Mouse (Mus musculus) neutrophil, adult 5-6 weeks (primary cell): Measurements from ENCODE around the gene B3gat3. TPM values are rescaled to one million over a fixed set of nuclear protein-coding genes. Genes with fewer than 3 reads are reported as not detected.
"Not testable (repeated sequence)": the region's sequence is repeated elsewhere in the genome, so short reads cannot be mapped to it uniquely, and the experiment has no call there.

ENCODE experiments used
- ATAC-seq: fragments of 151-379, 151-347 bp; 2 replicates; pipeline ENCODE4 v1.8.0; 2017; ENCODE audit warnings: mild to moderate bottlenecking, moderate TSS enrichment; ENCODE audit not compliant: insufficient number of reproducible peaks, poor library complexity, low FRiP score, severe bottlenecking; ENCODE audit errors: extremely low read depth
- total RNA-seq: library from RNA; stranded (forward); fragments of 200-1000 nt; gene quantifications from 2 replicates; pipeline ENCODE4 v1.2.3, GENCODE M21; 2017

Gene B3gat3
- total RNA-seq, result 46.6 and 47.5 TPM in 2 replicates

DNA sequence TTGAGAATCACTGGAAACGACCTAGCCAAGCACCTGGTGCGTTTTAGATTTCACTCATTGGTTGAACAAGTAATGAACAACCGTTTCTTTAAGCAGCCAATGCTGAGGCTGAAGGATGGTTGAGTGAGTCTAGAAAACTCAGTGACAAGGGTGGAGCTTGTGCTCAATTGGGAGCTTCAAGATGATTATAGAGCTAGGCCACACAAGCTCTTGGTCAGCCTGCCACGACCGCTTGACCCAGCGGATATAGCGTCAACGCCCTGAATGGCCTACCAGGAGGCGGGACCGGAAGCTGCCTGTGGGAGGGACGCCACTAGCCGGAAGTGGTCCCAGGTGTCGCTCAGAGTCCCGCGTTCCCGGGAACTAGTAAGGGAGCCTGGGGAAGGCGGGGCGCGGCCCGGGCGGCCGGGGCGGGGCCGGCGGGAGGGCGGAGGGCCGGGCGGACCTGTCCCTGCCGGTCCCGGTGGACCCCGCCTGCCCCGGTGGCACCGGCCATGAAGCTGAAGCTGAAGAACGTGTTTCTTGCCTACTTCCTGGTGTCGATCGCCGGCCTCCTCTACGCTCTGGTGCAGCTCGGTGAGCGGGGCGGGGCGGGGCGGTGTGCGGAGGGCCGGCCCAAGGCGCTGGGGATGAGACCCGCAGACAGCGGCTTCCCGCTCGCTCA, at the start of gene B3gat3:
B3gat3 (plus strand) TSS at position 302 of the 664 bp plus-strand sequence.
- ATAC-seq, result peak; percentile 88

DNA sequence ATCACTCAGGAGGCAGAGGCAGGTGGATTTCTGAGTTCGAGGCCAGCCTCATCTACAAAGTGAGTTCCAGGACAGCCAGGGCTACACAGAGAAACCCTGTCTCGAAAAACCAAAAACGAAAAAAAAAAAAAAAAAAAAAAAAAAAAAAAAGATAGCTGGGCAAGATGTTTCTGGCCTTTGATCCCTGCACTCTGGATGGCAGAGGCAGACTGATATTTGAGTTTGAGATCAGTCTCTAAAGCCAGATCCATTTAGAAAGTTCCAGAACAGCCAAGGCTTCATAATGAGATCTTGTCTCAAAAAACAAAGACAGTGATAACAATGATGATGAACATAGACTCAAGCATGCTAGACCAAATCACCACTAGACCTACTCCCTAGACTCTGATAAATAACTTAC, 49.8 kb upstream of the B3gat3 start:
- not testable (repeated sequence) for ATAC-seq

DNA sequence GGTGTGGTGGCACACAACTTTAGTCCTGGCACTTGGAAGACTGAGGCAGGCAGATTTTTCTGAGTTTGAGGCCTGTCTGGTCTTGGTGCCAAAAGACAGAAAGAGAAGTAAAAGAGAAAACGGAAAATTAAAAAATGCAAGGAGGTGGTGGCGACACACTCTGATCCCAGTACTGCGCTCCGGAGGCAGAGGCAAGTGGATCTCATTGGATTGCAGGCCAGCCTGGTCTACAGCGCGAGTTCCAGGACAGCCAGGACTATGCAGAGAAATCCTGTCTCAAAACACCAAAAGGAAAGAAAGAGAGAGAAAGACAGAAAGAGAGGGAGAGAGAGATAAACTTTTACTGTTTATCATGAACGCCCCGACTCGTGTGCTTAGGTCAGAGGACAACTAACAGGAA, 49.3 kb upstream of the B3gat3 start:
- no peak for ATAC-seq

DNA sequence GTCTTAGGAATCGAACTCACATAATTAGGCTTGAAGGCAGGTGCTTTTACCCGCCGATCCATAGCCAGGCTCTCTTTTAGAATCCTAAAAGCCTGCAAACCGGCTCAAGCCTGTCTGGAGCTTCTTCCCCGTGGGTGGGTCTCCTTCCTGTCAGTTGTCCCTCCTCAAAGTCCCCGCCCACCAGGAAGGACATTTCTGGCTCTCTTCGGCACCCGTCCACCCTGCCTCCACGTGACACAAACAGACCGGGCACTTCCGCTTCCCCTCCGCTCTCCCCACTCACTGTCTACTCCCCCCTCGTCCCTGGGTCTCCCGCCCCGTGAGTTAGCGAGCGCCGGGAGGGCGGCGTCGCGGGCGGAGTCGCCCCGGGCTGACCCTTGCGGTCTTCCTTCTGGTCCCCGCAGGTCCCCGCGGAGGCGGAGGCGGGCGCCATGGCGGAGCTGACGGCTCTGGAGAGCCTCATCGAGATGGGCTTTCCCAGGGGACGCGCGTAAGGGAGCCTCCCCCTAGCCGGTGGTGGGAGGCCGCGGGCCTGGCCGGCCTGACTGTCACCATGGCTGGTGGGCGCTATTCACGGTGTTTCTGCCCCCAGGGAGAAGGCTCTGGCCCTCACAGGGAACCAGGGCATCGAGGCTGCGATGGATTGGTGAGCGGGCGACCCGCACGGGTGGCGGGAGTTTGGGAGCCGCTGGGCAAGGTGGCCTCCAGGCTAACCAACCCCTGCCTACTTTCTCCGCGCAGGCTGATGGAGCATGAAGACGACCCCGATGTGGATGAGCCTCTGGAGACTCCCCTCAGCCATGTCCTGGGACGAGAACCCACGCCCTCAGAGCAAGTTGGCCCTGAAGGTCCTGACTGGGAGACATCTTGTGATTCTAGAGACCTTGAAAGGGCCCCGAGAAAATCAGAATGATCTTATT, 48.6 kb upstream of the B3gat3 start, which contains the start of gene Ubxn1:
Ubxn1 (plus strand) TSS at position 230 of the 920 bp plus-strand sequence.
- peak; percentile 97 for ATAC-seq

DNA sequence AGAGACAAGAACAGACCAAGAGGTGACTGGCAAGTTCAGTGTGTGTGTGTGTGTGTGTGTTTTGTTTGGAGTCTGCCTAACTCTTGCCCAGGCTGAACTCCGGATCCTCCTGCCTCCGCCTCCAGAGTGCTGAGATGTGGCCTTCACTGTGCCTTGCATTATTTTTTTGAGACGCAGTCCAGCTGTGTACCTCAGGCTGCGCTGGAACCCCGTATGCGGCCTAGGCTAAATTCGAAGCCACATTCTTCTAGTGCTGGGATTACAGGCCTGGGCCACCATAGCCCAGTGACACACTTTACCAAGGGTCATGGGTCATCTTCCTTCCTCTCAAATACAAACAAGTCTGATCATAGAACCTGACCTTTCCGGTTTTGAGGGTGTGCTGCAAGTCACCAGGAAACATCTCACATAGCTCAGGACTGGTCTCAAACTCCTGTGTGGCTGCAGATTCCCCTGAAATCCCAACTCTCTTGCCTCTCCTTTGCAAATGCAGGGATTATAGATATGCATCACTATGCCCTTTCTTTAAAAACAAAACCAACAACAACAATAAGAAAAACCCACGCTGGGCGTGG, 47.8 kb upstream of the B3gat3 start:
- ATAC-seq, result no peak

DNA sequence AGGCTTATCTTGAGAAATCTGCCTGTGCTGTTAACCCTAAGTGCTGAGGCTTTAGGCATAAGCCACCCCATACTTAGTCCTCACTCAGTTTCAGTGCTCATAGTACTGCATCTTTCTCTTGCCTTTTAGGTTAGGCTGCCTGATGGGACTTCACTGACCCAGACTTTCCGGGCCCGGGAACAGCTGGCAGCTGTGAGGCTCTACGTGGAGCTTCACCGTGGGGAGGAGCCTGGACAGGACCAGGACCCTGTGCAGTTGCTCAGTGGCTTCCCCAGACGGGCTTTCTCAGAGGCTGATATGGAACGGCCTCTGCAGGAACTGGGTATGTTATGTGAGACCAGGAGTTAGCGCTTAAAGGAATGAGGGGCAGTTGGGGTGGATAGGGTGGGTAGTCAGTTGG, 45.1 kb upstream of the B3gat3 start:
- no peak for ATAC-seq

DNA sequence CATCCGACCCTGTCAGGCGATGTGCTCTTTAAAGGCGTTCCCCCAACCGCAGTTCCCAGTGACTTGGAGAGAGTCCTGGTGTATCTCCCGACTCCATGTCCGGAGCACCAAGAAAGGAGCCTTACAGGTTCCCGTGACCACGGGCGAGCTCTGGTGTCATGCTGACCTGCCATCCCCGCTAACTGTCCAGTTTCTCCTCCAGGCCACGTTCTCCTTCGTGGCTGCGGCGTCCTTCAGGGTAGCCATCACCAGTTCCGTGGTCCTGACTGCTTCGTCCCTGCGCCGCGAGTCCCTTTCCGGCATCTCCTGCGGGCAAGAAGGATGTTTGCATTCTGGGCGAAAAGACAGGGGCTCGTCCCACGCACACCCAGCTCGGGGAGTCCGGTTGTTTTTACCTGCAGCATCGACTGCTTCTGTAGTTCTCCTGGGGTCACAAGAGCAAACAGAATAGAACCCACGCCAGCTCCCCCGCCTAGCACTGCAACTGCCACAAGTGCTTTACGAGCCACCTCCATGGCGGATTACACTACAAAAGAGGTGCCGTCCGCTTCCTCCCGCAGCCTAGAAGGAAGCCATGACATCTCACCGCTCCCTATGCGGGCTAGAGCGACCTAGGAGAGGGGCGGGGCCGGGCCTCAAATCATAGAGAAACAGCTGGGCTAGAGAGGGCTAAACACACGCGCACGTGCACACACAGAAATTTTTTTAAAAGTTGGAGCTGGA, 39.7 kb upstream of the B3gat3 start, which contains the start of gene Uqcc3:
Uqcc3 (minus strand) TSS at position 613 of the 723 bp plus-strand sequence.
- ATAC-seq, result peak; percentile 97

DNA sequence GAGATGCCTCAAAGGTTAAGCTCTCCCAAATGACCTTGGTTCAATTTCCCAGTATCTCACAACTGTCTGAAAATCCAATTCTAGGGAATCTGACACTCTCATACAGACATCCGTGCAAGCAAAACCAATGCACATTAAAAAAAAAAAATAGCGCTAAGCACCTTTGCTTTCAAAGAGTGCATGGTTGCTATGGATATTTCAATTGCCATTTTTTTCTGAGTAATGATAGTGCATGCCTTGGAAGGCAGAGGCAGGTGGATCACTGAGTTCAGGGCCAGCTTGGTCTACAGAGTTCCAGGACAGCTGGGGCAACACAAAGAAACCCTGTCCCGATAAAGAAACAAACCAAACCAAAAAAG, 39.2 kb upstream of the B3gat3 start:
- ATAC-seq, result no peak

DNA sequence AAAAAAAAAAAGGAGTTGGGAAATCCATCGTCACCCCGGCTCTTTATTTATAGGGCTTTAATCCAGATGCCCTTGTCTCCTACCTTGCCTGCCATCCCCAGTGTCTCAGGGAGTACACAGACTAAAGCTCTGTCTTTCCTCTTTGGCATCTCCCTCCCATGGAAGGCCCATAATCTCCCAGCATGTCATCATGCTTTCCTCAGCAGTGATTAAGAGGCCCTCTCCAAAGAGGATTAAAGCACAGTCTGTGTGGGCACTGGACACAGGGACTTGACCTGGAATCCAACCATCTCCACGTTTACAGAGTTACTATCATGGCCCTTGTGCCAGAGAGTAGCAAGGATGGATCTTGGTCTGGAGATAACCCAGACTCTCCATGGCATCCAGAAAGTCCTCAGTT, 36.6 kb upstream of the B3gat3 start, which contains the start of the genes Lbhd1 and Gm49403:
Lbhd1 (plus strand) TSS at position 117 of the 400 bp plus-strand sequence.
Gm49403 (plus strand) TSS at position 315 of the 400 bp plus-strand sequence.
- no peak for ATAC-seq

DNA sequence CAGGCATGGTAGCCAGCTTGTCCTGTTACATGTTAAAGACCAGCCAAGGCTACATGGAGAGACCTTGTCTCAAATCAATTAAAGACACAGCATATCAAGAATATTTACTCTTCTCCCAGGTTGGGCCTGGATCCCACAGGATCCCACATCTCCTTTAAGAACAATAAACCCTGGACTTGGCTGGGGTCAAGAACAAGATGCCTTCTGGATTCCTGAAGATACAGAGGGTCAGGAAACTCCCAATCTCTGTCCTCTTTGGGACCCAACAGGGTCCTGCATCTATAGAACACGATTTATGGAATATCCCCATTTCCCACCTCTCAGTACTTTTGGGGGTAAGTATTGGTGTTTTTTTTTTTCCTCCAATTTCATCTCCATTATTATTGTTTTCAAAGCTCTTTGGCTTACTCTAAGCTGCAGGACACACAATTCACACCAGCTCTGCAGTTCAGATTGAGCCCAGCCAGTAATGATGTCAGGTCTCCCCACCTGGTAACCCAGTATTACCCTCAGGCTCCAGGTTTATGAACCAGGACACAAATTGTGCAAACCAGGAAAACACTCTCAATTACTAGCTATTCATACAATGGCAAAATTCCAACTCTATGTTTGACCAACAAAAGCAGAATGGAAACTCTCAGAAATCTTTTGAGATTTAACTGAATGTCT, 33.1 kb upstream of the B3gat3 start:
- ATAC-seq, result no peak

DNA sequence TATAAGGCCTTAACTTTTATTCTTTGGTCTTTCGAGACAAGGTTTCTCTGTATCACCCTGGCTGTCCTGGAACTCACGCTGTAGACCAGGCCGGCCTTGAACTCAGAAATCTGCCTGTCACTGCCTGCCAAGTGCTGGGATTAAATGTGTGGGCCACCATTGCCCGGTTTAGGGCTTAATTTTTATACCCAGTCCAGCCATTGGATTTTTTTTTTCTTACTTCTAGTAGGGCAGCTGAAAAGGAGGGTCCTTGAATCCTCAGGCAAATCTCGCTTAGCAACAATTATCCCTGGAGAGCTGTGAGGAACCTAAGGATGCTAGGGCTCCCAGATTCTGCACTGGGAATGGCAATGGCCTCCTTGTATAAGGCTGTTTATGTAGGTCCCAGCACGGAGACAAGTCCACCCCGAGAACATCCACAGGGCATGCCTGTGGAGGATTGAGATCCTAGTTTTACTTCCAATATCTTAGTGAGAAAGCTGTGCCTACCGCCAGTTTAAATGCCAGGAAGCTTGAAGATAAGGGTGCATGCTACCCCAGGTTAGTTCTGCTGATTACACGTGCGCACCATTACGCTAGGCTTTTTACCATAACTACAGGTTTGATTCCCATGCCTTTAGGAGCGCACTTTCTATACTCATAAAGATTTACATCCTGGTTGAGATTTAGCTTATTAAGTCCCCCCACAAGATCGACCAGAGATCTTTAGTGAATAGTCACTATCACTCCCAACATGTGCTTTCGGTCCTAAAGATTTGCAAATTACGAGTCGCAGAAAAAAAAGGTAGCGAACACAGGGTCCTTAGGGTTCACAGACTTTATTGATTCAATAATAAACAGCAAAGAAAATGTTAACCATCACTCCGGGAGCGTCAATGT, 32.4 kb upstream of the B3gat3 start:
- ATAC-seq, result no peak

DNA sequence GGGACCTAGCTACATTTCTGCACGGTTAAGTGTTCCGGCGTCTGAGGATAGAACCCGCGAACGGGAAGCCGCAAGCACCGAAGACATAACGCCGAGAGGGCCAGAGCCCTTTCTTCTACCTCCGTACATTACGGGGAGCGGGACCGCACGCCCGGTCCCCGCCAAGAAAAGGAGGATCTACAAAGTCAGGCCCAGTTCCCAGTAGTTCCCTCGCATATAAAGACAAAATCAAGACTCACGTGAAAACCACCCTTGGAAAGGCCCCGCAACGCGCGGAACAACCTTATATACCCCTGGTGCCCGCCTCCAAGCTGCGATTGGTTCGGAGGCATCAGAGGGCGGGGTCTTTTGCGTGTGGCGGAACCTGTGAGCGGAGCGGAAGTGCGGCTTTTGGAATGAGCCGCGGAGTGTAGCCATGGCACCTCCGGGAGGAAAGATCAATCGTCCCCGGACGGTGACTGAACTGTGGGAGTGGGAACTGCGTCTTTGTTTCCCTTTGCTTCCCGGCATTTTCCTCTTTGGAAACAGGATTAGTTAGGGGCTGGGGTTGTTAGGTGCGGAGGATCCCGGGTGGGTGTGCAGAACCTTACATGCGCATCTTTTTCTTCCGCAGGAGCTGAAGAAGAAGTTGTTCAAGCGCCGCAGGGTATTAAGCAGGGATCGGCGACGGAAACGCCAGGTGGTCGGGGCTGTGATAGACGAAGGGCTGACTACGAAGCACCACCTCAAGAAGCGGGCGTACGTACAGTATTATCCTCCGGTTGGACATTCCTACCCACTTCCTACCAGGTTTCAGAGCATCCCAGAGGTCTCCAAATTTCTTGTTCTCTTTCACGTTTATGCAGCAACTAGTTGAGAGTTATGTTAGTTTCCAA, 31.4 kb upstream of the B3gat3 start, which contains the start of the genes 1810009A15Rik and Gm49416:
1810009A15Rik (plus strand) TSS at position 343 of the 875 bp plus-strand sequence.
Gm49416 (plus strand) TSS at position 416 of the 875 bp plus-strand sequence.
- ATAC-seq, result peak; percentile 97

DNA sequence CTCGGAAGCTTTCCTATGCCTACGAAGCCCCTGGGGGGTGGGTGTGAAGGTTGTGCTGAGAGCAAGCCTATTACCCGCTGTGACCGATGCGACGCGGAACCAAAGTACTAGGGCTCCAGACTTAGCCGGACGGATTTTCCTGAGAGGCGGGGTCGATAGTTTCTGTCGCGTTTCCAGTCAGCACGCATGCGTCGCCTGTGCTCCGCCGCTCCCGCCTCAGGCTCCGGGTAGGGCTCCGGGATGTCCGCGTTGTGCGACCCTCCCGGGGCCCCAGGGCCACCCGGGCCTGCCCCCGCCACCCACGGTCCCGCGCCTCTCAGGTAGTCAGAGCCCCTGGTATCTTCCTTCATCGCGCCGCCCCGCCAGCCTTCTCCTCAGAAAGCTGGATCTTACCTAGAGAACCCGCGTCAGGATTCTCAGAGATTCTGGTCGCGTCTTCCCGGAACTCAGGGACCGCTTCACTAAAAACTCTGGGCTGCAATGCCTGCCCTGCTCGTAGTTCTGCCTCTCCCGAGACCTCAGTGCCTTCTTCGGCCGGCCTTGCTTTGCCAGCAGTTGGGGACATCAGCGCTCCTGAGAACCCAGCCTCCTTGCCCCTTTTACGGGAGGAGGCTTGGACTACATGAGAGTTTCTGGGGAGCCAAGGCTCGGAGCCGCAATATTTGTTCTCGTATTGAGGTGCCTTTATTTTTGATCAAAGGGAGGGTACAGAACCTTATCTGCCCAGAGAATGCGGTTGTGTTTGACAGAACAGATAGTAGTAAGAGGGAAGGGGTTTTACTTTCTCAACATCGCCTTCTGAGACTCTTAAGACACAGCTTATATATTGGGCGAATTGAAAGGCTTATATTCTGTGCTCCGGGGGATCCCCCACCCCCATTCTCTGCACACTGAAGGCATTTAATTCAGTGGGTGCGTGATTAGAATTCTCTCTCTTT, 27.1 kb upstream of the B3gat3 start, which contains the start of gene Ints5:
Ints5 (plus strand) TSS at position 177 of the 938 bp plus-strand sequence.
- ATAC-seq, result peak; percentile 53; the same call in 1 of the 2 replicates

DNA sequence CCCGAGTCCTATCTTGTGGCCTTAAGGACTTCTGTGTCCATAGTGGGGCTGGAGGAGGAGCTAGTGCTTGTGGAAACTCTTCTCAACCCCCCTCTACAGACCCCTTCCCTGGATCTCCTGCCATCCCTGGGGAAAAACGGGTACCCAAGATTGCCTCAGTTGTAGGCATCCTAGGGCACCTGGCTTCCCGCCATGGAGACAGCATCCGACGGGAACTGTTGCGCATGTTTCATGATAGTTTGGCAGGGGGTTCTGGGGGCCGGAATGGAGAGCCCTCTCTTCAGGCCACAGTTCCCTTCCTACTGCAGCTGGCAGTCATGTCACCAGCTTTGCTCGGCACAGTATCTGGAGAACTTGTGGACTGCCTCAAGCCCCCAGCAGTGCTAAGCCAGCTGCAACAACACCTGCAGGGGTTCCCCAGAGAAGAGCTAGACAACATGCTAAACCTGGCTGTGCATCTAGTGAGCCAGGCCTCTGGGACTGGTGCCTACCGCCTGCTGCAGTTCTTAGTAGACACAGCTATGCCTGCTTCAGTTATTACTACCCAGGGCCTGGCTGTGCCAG, 24.7 kb upstream of the B3gat3 start:
- no peak for ATAC-seq

DNA sequence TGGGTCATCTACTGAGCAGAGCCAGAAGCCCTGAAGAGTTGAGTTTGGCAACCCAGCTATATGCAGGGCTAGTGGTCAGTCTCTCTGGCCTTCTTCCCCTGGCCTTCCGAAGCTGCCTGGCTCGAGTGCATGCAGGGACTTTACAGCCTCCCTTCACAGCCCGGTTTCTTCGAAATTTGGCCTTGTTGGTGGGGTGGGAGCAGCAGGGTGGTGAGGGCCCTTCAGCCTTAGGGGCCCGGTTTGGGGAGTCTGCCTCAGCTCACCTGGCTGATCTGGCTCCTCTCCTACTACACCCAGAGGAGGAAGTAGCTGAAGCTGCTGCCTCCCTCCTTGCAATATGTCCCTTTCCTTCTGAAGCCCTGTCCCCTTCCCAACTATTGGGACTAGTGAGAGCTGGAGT, 23.9 kb upstream of the B3gat3 start:
- ATAC-seq, result not testable (repeated sequence)
